Mouse (Mus musculus) bone marrow, adult 2 months (tissue): ENCODE measurements around the gene Shc4. TPM values are rescaled to one million over a fixed set of nuclear protein-coding genes. Genes with fewer than 3 reads are reported as not detected.

Experiments
- H3K27ac ChIP-seq: fragments of 200-500 bp; 2 replicates; pipeline ENCODE4 v1.5.1; 2012; ENCODE audit warnings: low read depth, mild to moderate bottlenecking, control low read depth, inconsistent platforms, low read length; ENCODE audit not compliant: control insufficient read depth, poor library complexity, insufficient read depth
- H3K4me1 ChIP-seq: fragments of 200-500 bp; 2 replicates; pipeline ENCODE4 v1.6.1; 2011; ENCODE audit warnings: low read length; ENCODE audit not compliant: control insufficient read depth, insufficient read depth
- H3K4me3 ChIP-seq: fragments of 200-500 bp; replicated peaks from 2 replicates; pipeline ENCODE3; 2011; ENCODE audit warnings: mild to moderate bottlenecking, low read depth, low read length, control low read depth; ENCODE audit not compliant: control insufficient read depth
- CTCF ChIP-seq: fragments of 200-500 bp; IDR thresholded peaks from 2 replicates; pipeline ENCODE4 v1.5.1; 2011; ENCODE audit warnings: low read length, control low read depth; ENCODE audit not compliant: control insufficient read depth, insufficient read depth
- POLR2A ChIP-seq: fragments of 200-500 bp; IDR thresholded peaks from 2 replicates; pipeline ENCODE4 v1.6.1; 2011; ENCODE audit warnings: low read depth, mild to moderate bottlenecking, control low read depth, low read length, borderline replicate concordance; ENCODE audit not compliant: control insufficient read depth
- WGBS: fragments of 180-500 bp; shearing (Covaris S2); methylation state at CpG from one replicate; pipeline ENCODE4 v1.1.7; 2018; 5-methylcytosine and 5-hydroxymethylcytosine counted together
- polyA plus RNA-seq: library from polyadenylated mRNA; stranded (reverse); fragments of >200 nt; gene quantifications from 2 replicates; pipeline ENCODE4 v1.2.4, GENCODE M21; 2011; ENCODE audit warnings: low replicate concordance; ENCODE audit not compliant: missing spikeins, insufficient read depth, insufficient read length

The Shc4 gene
- polyA plus RNA-seq, 1 experiment: not detected

- 58% methylated on average over 6 of the region's 6 CpGs for WGBS
- Histone ChIP-seq H3K27ac (no peak overlapping the region), H3K4me3 (no peak overlapping the region), H3K4me1 (no peaks in the 10 kb centered on the region; the same call in 1 of the 2 replicates)
- no peak for TF ChIP-seq CTCF
- no peak for TF ChIP-seq POLR2A
Observed at GRCm38 (mm10) chr2:125594072-125594471, 129.9 kb downstream of the Shc4 start.

GRCm38 (mm10) chr2:125591895-125592294 lies 132.1 kb downstream of the Shc4 start:
- Histone ChIP-seq H3K4me3 (no peak overlapping the region), H3K4me1 (no peaks in the 10 kb centered on the region; the same call in 1 of the 2 replicates), H3K27ac (no peak overlapping the region)
- TF ChIP-seq CTCF: no peak
- no peak for TF ChIP-seq POLR2A
- 86% methylated on average over 4 of the region's 4 CpGs for WGBS

GRCm38 (mm10) chr2:125589287-125589686 lies 134.7 kb downstream of the Shc4 start:
- Histone ChIP-seq H3K4me1 (no peaks in the 10 kb centered on the region; the same call in 1 of the 2 replicates), H3K27ac (no peak overlapping the region), H3K4me3 (no peak overlapping the region)
- no peak for TF ChIP-seq CTCF
- TF ChIP-seq POLR2A: no peak
- WGBS: 24% methylated on average over 12 of the region's 12 CpGs

- 69% methylated on average over 5 of the region's 5 CpGs for WGBS
- Histone ChIP-seq H3K4me1 (no peaks in the 10 kb centered on the region), H3K4me3 (no peak overlapping the region), H3K27ac (no peak overlapping the region)
- no peak for TF ChIP-seq CTCF
- no peak for TF ChIP-seq POLR2A
Observed at GRCm38 (mm10) chr2:125581081-125581480, 142.9 kb downstream of the Shc4 start.

- Histone ChIP-seq H3K27ac (no peak overlapping the region), H3K4me3 (no peak overlapping the region), H3K4me1 (no peaks in the 10 kb centered on the region)
- 82% methylated on average over 4 of the region's 4 CpGs for WGBS
- TF ChIP-seq CTCF (no peak), POLR2A (no peak)
Observed at GRCm38 (mm10) chr2:125577670-125578069, 146.3 kb downstream of the Shc4 start.

Other genes with a start within 250 kb of the Shc4 start
- not detected in 2 replicates for gene Gm9913, start 219.1 kb downstream of the Shc4 start, polyA plus RNA-seq
- gene Fbn1, start 216.2 kb downstream of the Shc4 start, polyA plus RNA-seq: 2.7 and 3.5 TPM in 2 replicates
- gene Cep152, start 99.0 kb downstream of the Shc4 start, polyA plus RNA-seq: 9.6 and 12.9 TPM in 2 replicates
- 52.8 and 67.1 TPM in 2 replicates for gene Eid1, start 51.1 kb downstream of the Shc4 start, polyA plus RNA-seq
- 14.1 and 14.3 TPM in 2 replicates for gene Secisbp2l, start 58.7 kb upstream of the Shc4 start, polyA plus RNA-seq
- 5.2 and 6.2 TPM in 2 replicates for gene Galk2, start 135.0 kb upstream of the Shc4 start, polyA plus RNA-seq
- gene Cops2, start 135.0 kb upstream of the Shc4 start, polyA plus RNA-seq: 25.3 and 28.3 TPM in 2 replicates